Mouse (Mus musculus) splenic B cell, adult 2 months (primary cell): Measurements from ENCODE around the gene Snx33.
"Not testable (repeated sequence)": the region's sequence is repeated elsewhere in the genome, so short reads cannot be mapped to it uniquely, and the experiment has no call there.

ENCODE experiments used
- DNase-seq: peaks from one replicate; pipeline ENCODE4 v3.0.0-alpha.2; 2011; ENCODE audit warnings: low read depth, low spot score
- H3K27me3 ChIP-seq: 2 replicates; pipeline ENCODE4 v1.6.1; 2012; ENCODE audit warnings: mild to moderate bottlenecking, low read length, moderate library complexity, mixed read lengths; ENCODE audit not compliant: control insufficient read depth, poor library complexity, insufficient read depth, severe bottlenecking
- H3K36me3 ChIP-seq: 2 replicates; pipeline ENCODE4 v1.6.1; 2012; ENCODE audit warnings: mild to moderate bottlenecking, low read length, moderate library complexity, mixed read lengths; ENCODE audit not compliant: control insufficient read depth, poor library complexity, insufficient read depth, severe bottlenecking

The Snx33 gene

DNA sequence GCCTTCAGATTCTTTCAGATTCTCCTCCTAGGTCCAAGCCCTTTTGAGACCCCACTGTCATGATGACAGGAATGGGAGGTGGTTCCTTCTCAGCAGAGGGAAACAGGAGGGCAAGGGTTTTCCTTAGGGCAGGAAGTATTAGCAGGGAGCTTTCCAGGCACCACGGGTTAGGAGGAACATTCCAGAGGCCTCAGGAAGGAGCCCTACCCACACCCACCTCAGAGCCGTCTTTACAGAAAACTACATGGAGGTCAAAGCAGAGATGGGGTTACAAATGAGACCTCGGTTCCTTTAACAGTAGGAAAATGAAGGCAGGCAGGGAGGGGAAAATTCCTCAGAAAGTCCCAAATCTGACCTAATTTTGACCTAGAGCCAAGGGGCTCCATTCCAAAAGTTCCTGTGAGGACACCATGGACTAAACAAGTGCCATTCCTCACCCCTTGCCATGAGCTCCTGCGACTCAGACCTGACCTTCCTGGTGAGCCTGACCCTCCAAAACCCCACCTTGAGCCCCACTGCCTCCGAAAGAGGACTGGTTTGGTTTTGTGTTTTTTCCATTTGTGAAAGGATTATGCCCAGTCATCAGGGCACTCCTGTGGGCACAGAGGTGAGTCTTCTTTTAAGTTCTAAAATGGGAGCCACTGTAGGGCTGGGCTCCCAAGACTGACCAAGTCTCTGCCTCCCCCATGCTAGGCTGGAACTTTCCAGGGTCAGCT lies 12.3 kb downstream of the Snx33 start:
- no peak for DNase-seq
- Histone ChIP-seq H3K36me3 (peaks cover 5% of the 10 kb centered on the region; the same call in 1 of the 2 replicates), H3K27me3 (no peaks in the 10 kb centered on the region)

DNA sequence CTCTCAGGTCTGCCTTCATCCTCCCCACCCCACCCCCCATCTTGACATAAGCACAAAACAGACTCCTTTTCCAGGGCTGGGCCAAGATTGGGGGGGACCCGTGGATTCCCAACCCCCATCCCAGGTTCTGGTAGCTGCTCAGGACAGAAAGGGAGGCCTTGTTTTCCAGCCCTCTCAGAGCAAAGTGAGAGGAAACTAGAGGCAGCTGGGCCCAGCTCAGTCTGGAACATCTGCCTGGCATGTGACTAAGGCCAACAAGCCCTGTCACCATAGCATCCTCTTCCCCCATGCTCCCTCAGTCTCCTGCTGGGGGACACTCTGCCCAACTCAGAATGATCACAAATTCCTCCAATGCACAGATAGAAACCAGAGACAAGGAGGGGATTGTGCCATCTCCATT lies 13.1 kb downstream of the Snx33 start:
- H3K36me3 ChIP-seq: peaks cover 5% of the 10 kb centered on the region; the same call in 1 of the 2 replicates
- no peak for DNase-seq
- H3K27me3 ChIP-seq: no peaks in the 10 kb centered on the region

DNA sequence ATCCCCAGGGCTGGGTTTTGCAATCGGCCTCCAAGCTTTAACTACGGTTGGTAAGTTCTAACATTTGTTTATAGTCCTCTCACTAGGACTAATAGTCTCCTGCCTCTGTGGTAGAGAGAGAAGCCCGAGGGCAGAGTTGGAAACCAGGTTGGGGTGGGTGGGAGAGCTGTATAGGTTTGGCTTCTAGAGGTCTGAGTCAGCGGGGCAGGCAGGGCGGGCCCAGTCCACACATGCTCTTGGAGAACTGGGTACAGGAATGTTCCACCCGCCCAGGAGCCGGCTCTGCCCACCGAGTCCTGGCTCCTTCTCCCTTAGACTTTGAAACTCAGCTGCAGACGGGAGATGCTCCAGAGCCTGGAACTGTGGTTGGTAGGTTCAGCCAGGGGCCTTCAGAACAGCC lies 14.2 kb downstream of the Snx33 start:
- DNase-seq: no peak
- Histone ChIP-seq H3K36me3 (peaks cover 5% of the 10 kb centered on the region; the same call in 1 of the 2 replicates), H3K27me3 (no peaks in the 10 kb centered on the region)

DNA sequence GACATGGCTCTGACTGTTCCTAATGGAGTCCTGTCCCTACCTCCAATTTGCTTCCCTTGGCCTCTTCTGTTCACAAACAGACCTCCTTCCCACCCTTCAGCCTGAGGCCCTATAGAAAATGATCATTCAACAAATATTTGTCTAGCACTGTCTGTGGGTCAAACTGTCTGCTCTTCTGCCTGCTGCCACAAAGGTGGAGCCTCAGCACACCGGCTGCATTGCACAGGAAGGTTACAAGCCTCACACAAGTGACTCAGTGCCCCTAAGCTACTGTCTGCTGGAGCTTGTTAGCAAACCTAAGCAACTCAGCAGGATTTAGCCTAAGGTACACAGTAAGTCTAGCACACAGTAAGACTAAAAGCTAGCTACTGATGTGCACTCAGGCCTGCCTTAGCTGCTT lies 17.2 kb downstream of the Snx33 start:
- Histone ChIP-seq H3K27me3 (no peaks in the 10 kb centered on the region), H3K36me3 (0 out of 2 replicates have a peak, but pooled peaks cover 2% of the 10 kb centered on the region)
- DNase-seq: no peak

DNA sequence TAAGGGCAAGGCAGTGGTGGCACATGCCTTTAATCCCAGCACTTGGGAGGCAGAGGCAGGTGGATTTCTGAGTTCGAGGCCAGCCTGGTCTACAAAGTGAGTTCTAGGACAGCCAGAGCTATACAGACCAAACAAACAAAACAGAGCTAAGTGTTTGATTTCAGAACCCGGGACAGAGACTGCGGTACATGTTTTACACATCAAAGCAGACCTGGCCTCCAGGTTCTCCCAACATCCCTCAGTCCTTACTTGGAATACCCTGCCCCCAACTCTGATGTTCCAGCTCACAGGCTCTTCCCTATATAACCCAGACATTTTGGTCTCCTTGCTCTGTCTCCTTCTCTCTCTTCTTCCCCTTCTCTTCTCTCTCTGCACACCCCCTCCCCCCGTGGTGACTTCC lies 18.2 kb downstream of the Snx33 start:
- not testable (repeated sequence) for H3K36me3 ChIP-seq, DNase-seq, H3K27me3 ChIP-seq

DNA sequence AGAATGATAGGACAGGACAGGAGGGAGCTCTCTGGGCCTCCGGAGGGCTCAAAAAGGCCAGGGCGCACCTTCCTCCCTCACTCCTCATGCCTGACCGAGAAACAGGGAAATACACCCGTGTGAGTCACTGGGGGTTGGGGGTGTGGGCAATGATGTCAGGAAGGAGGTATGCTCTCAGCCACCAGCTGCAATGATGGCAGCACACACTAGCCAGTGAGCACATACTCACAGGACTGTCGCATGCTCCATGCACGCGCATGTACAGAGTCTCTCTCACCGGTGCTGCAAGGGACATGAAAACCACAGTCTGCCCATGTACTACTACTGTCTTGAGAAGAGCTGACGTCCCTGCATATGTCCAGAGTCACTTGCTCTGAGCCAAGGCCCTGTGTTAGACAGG lies 20.6 kb downstream of the Snx33 start:
- H3K36me3 ChIP-seq: no peaks in the 10 kb centered on the region
- DNase-seq: no peak
- no peaks in the 10 kb centered on the region for H3K27me3 ChIP-seq

DNA sequence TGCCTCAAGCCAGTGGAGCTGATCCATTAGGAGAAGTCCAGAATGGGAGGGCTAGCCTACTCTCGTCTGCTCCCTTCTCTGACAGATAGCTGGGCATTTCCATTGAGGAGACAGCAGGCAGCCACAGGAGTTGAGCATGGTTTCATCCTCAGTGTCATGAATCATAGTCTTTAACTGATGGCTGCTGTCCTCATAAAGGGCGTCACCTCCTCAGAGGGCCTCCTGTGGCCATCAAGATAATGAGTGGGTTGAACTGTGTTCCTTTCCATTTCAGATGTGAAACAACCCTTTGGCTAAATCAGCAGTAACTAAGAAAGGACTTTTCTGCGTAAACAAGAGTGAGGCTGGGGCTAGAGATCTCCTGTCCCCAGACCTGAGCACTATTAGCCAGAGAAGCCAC lies 24.5 kb downstream of the Snx33 start:
- no peaks in the 10 kb centered on the region for H3K36me3 ChIP-seq
- no peak for DNase-seq
- H3K27me3 ChIP-seq: no peaks in the 10 kb centered on the region

DNA sequence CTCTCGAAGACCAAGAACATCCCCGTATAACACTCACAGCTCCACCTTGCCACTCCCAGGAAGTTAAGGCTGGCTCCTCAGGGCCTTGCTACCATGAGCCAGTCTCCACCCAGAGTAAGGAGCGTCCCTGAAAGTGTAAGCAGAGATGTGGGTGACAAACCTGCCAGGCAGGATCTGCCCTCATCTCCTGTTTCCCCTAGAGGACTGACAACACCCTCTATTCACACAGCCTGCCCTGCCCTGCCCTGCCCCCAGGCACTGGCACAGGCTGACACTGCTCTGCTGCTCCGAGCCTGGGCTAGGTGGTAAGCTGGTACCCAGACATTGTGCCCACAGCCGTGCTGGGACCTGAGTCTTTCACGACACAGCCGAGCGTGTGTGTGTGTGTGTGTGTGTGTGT lies 27.0 kb downstream of the Snx33 start:
- no peaks in the 10 kb centered on the region for H3K27me3 ChIP-seq
- peak; percentile 19 for DNase-seq
- H3K36me3 ChIP-seq: no peaks in the 10 kb centered on the region

DNA sequence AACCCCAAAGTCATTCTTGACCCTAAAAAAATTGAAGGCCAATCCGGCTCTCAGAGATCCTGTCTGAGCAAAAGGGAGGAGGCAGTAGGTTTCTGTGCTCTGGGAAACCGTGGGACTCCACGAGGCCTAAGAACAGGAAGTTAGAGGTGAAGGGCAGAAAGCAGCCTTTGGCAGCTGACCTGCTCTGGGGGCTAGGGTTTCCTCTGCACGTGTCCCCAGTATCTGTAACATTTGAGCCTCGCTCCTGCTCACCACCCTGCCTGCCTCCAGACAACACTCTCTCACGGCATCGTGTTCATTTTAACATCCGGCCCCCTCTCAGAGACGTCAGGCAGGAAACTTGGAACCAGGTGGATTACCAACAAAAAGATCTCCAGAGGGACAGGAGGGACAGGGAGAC lies 27.6 kb downstream of the Snx33 start:
- DNase-seq: peak; percentile 38
- no peaks in the 10 kb centered on the region for H3K27me3 ChIP-seq

DNA sequence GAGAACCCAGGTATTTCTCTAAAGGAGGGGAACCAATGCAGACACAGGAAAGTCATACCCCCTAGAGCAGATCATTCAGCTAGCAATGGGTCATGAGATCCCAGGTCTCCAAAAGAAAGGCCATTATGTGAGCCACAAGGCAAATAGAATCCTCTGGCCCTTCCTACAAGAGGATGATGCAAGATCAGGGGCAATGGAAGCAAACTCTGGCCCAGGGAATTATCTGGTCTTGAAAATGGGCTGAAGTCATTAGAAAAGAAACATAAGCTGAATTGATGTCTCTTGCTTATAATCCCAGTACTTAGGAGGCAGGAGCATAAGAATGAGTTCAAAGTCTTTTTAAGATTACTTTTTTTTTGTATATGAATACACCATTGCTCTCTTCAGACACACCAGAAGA lies 28.1 kb downstream of the Snx33 start:
- H3K27me3 ChIP-seq: no peaks in the 10 kb centered on the region
- DNase-seq: no peak
- no peaks in the 10 kb centered on the region for H3K36me3 ChIP-seq

More for the DNA sequence above, 27.6 kb downstream of the Snx33 start:
- H3K36me3 ChIP-seq: no peaks in the 10 kb centered on the region

DNA sequence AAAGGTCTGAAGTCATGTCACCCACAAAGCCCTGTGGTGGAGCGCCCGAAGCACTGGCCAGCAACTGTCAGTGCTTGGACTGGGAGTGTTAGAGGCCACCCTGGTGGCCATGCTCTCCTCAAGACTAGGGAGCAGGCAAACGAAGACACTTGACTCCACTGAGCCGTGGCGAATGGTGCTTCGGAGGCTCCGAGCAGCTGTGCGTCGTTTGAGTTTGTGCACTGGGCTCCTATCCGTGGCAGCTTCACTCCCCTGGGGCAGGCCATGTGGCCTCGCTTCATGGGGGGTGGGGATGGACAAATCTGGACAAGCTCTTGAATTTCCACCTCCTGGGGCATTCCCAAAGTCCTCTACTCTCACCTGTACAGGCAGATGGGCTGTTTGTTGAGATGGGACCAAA lies 28.8 kb downstream of the Snx33 start:
- DNase-seq: peak; percentile 31
- Histone ChIP-seq H3K36me3 (no peaks in the 10 kb centered on the region), H3K27me3 (no peaks in the 10 kb centered on the region)

DNA sequence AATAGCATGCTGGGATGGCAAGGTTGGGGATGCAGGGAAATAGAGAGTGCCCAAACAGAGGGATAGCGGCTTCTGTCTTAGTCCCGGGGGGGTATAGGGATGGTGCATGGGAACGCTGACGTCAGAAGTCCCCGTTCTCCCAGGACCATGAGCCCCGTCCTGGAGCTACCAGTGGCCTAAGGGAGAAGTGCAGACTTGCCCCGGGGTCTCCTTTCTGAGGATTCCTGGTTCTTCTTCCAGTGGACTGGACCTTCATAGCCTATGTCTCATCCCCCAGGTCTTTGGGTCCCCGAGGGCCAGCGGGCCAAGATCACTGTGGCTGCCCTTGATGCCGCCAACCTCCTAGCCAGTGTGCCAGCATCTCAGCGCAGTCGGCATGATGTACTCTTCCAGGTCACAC lies 31.4 kb downstream of the Snx33 start:
- DNase-seq: no peak
- H3K36me3 ChIP-seq: no peaks in the 10 kb centered on the region
- no peaks in the 10 kb centered on the region for H3K27me3 ChIP-seq

DNA sequence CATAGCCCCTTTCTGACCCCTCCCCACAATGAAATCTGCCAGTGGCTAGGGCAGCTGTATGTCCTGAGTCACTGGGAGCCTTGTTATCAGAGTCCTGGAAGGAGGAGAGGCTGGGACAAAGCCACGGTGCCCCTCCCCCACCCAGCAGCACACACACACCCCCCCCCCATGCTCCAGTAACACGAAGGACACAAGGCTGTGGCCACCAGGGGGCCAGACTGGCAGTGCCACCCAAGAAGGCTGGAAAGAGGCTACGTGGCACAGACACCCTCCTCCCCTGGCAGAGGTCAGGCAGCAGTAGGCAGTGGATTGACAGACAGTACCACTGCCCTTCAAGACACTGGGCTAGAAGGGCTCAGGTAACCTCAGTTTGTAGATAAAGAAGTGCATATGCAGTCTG lies 34.2 kb downstream of the Snx33 start:
- H3K27me3 ChIP-seq: no peaks in the 10 kb centered on the region
- H3K36me3 ChIP-seq: no peaks in the 10 kb centered on the region
- DNase-seq: peak; percentile 49

DNA sequence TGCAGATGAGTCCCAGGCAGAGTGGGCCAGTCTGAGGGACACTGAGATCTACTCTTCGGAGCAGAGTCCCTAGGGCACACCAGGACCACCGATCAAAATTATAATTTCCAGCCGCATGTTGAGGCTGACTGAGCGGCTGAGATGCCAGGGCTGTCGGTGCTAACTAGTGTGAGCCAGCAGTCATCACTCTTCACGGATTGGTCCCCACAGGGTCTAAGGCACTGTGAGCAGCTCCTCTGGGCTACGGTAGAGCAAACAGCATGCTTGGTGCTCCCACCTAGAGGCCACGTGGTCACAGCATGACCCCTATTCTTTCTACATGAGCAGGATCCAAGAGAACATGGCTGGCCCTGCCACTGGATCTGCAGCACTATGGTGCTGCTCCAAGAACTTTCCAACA lies 34.9 kb downstream of the Snx33 start:
- no peaks in the 10 kb centered on the region for H3K27me3 ChIP-seq
- H3K36me3 ChIP-seq: no peaks in the 10 kb centered on the region
- DNase-seq: no peak

DNA sequence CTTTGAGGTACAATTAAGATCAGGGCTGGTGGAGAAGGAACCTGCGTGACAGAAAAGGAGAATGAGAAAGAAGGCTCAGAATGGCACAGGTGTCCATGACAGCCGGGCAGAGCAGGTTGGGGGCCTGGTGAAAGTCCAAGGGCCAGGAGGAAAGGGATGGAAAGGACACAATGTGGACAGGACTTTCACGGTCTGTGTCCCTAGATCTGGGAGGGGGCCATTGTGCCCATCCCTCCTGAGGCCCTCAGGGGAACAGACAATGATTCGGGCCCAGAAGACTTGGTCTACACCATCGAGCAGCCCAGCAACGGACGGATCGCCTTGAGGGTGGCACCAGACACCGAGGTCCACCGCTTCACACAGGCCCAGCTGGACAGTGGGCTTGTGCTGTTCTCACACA lies 36.1 kb downstream of the Snx33 start:
- Histone ChIP-seq H3K36me3 (no peaks in the 10 kb centered on the region), H3K27me3 (no peaks in the 10 kb centered on the region)
- no peak for DNase-seq

DNA sequence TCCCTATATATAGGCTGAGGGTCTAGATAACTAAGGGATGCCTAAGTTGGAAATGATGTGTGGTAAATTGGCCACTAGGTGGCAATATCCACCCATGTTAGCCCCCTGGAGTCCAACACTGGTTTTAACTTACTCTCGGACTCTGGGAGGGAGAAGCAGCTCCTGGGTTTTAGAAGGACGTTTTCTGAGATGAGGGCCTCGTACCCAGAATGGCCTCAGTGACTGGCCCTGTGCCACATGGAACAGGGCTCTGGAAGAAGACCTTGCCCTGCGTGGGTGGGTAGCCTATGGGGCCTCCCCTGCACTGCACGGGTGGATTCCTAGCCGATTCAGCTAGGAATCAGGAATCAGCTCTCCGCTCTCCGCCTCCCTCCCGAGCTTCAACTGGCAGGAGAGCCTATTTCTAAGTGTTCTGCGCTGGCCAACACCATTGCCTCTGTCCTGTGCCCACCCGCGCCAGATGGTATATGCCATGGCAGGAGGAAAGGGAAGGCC lies 36.6 kb downstream of the Snx33 start:
- Histone ChIP-seq H3K36me3 (no peaks in the 10 kb centered on the region), H3K27me3 (no peaks in the 10 kb centered on the region)
- DNase-seq: peak; percentile 84
